Mouse (Mus musculus): ENCODE results near the gene Msl3l2. TPM values are rescaled to one million over a fixed set of nuclear protein-coding genes. Genes with fewer than 3 reads are reported as not detected.

The Msl3l2 gene
- 3.8 and 4.1 TPM in 2 replicates for polyA plus RNA-seq (2015; fragmentation: Nextera tagmentation; extraction: Ambion mirVana)

DNA sequence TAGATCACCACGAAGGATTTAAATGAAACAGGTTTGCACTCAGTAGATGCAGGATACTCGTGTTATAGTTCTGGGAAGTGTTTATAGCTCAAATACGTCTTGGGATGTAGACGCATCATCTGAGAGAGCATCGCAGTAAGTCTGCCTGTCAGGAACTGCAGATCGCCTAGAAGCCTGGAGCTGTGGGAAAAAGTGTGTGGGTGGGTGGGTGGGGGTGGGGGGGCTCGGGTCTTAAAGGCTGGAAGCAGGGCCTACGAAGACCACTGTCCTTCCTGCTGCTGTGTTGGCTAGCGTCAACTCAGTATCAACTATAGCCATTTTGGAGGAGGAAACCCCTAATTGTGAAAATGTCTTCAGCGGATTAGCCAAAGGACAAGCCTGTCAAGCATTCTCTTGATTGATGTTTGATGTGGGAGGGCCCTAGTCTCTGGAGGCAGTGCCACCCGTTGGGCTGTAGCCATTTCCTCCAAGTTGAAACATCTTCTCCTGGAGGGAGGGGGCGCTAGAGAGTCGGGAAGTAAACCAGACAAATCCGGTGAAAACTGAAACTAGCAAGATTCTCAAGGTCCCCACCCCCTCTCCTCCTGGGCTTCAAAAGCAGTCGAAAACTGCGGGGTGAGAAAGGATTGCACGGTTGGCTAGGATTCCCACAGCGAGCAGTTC lies at the start of gene Msl3l2:
Gene Msl3l2 (plus strand): TSS at position 585 of the 663 bp plus-strand sequence.
- Histone ChIP-seq H3K27me3 (replicated peaks) (no peaks in the 10 kb centered on the region), H3K27ac (no peak within 1 kb of the TSS)

GRCm38 (mm10) chr10:56058979-56059422 lies 47.7 kb upstream of the Msl3l2 start:
- no peak overlapping the region for H3K27ac ChIP-seq
- no peak overlapping the region for H3K4me2 ChIP-seq (replicated peaks)
- no peak overlapping the region for H3K4me3 ChIP-seq (replicated peaks)
- 80% methylated on average over 3 of the region's 3 CpGs for WGBS
- no peaks in the 10 kb centered on the region for H3K27me3 ChIP-seq (replicated peaks)
- H3K36me3 ChIP-seq, result no peaks in the 10 kb centered on the region
- no peaks in the 10 kb centered on the region for H3K9me3 ChIP-seq
- ATAC-seq, result no peak
- H3K9ac ChIP-seq, result no peak overlapping the region
- H3K4me1 ChIP-seq (replicated peaks), result no peaks in the 10 kb centered on the region

More for the DNA sequence above, at the start of gene Msl3l2:
- Histone ChIP-seq H3K9ac (no peak within 1 kb of the TSS), H3K9me3 (no peaks in the 10 kb centered on the region), H3K4me1 (replicated peaks) (no peaks in the 10 kb centered on the region), H3K4me2 (replicated peaks) (peak within 1 kb of the TSS; percentile 45), H3K36me3 (no peaks in the 10 kb centered on the region), H3K4me3 (replicated peaks) (peak within 1 kb of the TSS; percentile 25)
- WGBS, result 26% methylated on average over 18 of the region's 18 CpGs
- ATAC-seq, result peak; percentile 91

DNA sequence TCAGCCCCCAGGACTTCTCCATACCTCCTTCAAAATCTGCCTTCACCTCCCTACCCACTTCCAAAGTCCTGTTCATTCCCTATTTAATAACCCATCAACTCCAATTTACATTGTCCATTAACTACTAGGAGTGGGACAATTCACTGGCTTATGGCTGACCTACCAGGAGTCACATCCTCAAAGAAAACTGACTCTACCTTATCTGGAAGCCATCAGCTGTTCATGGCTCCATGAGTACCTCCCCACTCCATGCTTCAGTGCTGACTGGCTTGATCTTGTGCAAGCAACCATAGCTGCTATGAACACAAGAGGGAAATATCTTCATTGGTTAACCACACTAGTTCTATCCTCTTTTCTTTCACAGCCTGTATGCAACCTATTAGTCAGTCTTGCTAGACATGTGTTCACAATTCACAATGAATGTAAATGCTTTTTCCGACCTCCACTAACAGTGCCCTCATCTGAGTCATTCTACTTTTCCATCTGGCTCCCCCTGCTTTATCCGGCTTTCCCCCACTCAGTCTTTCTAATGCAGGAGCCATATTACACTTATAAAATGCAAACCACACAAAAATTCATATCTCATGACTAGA lies 45.4 kb upstream of the Msl3l2 start:
- WGBS, result 92% methylated on average over 2 of the region's 2 CpGs
- Histone ChIP-seq H3K27ac (no peak overlapping the region), H3K4me2 (replicated peaks) (no peak overlapping the region), H3K4me1 (replicated peaks) (no peaks in the 10 kb centered on the region), H3K9me3 (no peaks in the 10 kb centered on the region), H3K4me3 (replicated peaks) (no peak overlapping the region), H3K27me3 (replicated peaks) (no peaks in the 10 kb centered on the region), H3K36me3 (no peaks in the 10 kb centered on the region), H3K9ac (no peak overlapping the region)
- no peak for ATAC-seq

DNA sequence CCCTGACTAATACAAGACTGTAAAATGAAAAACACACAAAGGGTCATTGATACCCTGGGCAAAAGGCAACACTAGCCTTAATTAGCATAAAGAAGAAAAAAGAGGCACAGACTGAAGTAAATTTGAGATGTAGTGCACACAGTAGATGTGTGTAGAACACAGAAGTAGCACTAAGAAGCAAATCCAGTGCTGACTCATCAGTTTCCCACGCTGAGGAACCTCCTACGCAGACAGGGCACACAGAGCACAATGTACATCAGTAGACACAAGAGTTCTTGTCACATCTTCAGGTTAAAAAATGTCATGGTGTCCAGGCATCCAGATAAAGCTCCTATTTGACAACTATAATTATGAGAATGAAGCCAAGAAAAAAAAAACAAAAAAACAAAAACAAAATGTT lies 44.0 kb upstream of the Msl3l2 start:
- H3K9me3 ChIP-seq, result no peaks in the 10 kb centered on the region
- H3K27ac ChIP-seq, result no peak overlapping the region
- no peak overlapping the region for H3K4me2 ChIP-seq (replicated peaks)
- no peak for ATAC-seq
- no peaks in the 10 kb centered on the region for H3K27me3 ChIP-seq (replicated peaks)
- H3K9ac ChIP-seq, result no peak overlapping the region
- no peaks in the 10 kb centered on the region for H3K4me1 ChIP-seq (replicated peaks)
- no peaks in the 10 kb centered on the region for H3K36me3 ChIP-seq
- no peak overlapping the region for H3K4me3 ChIP-seq (replicated peaks)
- 85% methylated on average over 2 of the region's 2 CpGs for WGBS

DNA sequence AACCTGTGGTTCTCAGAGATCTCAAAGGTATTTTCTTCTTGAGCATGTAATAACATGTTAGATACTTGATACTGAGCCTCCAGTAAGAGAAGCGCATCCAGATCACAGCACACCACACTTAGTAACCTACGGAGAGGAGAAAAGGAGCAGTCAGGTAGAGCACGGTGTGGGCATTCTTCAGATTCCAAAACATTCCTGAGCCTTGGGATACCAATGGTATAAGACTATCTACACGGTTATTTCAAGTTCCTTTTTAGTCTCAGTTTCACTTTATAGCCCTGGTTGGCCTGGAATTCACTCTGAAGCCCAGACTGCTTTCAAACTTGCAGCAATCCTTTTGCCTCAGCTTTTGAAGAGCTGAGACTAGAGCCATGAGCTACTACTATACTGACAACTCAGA lies 17.0 kb upstream of the Msl3l2 start:
- no peak overlapping the region for H3K27ac ChIP-seq
- H3K9ac ChIP-seq, result no peak overlapping the region
- H3K27me3 ChIP-seq (replicated peaks), result no peaks in the 10 kb centered on the region
- no peaks in the 10 kb centered on the region for H3K36me3 ChIP-seq
- H3K4me3 ChIP-seq (replicated peaks), result no peak overlapping the region
- H3K9me3 ChIP-seq, result no peaks in the 10 kb centered on the region
- no peaks in the 10 kb centered on the region for H3K4me1 ChIP-seq (replicated peaks)
- WGBS, result 81% methylated on average over 4 of the region's 4 CpGs
- ATAC-seq, result no peak
- H3K4me2 ChIP-seq (replicated peaks), result no peak overlapping the region

DNA sequence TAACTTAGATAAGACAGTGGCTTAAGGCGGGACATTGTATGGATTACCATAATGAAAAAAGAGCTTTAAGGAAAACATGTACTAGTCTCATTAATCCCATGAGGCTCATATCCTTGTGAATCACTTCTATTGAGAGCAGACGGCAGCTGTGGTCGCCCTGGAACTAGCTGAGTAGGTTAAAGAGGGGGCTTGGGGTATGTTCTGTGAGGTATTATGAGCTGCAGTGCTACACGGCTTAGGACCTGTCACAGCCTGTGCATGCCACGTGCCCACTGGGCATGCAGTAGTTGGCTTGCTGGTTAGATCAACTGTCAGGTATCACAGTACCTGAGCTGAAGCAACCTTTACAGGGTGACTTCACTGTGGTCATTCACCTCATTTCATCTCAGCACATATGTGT lies 12.1 kb upstream of the Msl3l2 start:
- no peaks in the 10 kb centered on the region for H3K27me3 ChIP-seq (replicated peaks)
- WGBS, result 86% methylated on average over 5 of the region's 5 CpGs
- H3K9me3 ChIP-seq, result no peaks in the 10 kb centered on the region
- no peak overlapping the region for H3K4me3 ChIP-seq (replicated peaks)
- no peaks in the 10 kb centered on the region for H3K4me1 ChIP-seq (replicated peaks)
- H3K36me3 ChIP-seq, result no peaks in the 10 kb centered on the region
- ATAC-seq, result no peak
- no peak overlapping the region for H3K27ac ChIP-seq
- no peak overlapping the region for H3K9ac ChIP-seq
- no peak overlapping the region for H3K4me2 ChIP-seq (replicated peaks)

- Histone ChIP-seq H3K27ac (no peak overlapping the region), H3K36me3 (no peaks in the 10 kb centered on the region), H3K9me3 (no peaks in the 10 kb centered on the region), H3K4me3 (replicated peaks) (no peak overlapping the region), H3K9ac (no peak overlapping the region), H3K4me1 (replicated peaks) (no peaks in the 10 kb centered on the region), H3K27me3 (replicated peaks) (no peaks in the 10 kb centered on the region), H3K4me2 (replicated peaks) (no peak overlapping the region)
- no peak for ATAC-seq
Observed at GRCm38 (mm10) chr10:56096757-56097156, 10.0 kb upstream of the Msl3l2 start.

DNA sequence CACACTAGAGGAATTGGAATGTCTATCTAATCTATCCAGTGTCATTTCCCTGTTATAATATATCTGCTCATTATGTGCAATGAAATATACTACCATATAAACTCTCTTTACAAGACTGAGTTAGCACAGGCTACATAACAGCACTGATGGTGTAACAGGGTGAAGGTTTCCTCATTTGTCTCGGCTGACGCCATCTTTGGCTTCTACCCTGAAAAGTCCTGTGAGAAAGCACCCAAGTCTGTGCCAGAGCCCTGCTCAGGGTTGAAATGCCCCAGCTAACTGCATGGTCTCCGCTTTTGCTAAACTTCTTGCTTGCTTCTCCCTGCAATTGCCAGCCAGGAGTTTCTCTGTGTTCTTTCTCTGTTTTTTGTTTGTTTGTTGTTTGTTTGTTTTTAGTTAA lies 7.6 kb upstream of the Msl3l2 start:
- H3K4me2 ChIP-seq (replicated peaks), result no peak overlapping the region
- no peaks in the 10 kb centered on the region for H3K4me1 ChIP-seq (replicated peaks)
- no peak overlapping the region for H3K9ac ChIP-seq
- H3K36me3 ChIP-seq, result no peaks in the 10 kb centered on the region
- no peak overlapping the region for H3K27ac ChIP-seq
- 79% methylated on average over 3 of the region's 3 CpGs for WGBS
- no peaks in the 10 kb centered on the region for H3K27me3 ChIP-seq (replicated peaks)
- ATAC-seq, result no peak
- no peaks in the 10 kb centered on the region for H3K9me3 ChIP-seq
- no peak overlapping the region for H3K4me3 ChIP-seq (replicated peaks)

GRCm38 (mm10) chr10:56099641-56100310 lies 6.9 kb upstream of the Msl3l2 start:
- Histone ChIP-seq H3K36me3 (no peaks in the 10 kb centered on the region), H3K27ac (no peak overlapping the region), H3K4me1 (replicated peaks) (no peaks in the 10 kb centered on the region), H3K27me3 (replicated peaks) (no peaks in the 10 kb centered on the region), H3K9ac (no peak overlapping the region), H3K4me3 (replicated peaks) (no peak overlapping the region), H3K4me2 (replicated peaks) (no peak overlapping the region), H3K9me3 (no peaks in the 10 kb centered on the region)
- ATAC-seq, result no peak
- WGBS, result 85% methylated on average over 3 of the region's 3 CpGs

DNA sequence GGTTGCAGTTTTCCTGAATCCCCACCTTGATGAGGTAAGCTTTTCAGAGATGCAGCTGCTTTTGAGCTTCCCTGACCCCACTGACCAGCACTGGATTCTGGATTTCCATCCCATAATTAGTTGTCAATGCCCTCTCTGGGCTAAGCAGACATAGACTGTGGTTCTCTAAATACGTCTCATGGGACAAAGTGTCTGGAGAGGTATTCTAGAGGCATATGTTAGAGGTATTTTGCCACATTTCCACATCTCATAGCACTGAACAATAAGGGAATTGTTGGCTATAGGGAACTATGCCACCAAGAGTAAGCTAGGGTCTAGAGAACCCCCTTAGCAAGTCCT lies 248 bp downstream of the Msl3l2 start:
- Histone ChIP-seq H3K27me3 (replicated peaks) (no peaks in the 10 kb centered on the region), H3K4me3 (replicated peaks) (peak overlapping the region; percentile 25), H3K27ac (no peak overlapping the region), H3K9ac (no peak overlapping the region), H3K36me3 (no peaks in the 10 kb centered on the region), H3K4me1 (replicated peaks) (no peaks in the 10 kb centered on the region), H3K9me3 (no peaks in the 10 kb centered on the region), H3K4me2 (replicated peaks) (peak overlapping the region; percentile 45)
- 53% methylated on average over 1 of the region's 1 CpGs for WGBS
- peak; percentile 72; the same call in 1 of the 2 replicates for ATAC-seq

DNA sequence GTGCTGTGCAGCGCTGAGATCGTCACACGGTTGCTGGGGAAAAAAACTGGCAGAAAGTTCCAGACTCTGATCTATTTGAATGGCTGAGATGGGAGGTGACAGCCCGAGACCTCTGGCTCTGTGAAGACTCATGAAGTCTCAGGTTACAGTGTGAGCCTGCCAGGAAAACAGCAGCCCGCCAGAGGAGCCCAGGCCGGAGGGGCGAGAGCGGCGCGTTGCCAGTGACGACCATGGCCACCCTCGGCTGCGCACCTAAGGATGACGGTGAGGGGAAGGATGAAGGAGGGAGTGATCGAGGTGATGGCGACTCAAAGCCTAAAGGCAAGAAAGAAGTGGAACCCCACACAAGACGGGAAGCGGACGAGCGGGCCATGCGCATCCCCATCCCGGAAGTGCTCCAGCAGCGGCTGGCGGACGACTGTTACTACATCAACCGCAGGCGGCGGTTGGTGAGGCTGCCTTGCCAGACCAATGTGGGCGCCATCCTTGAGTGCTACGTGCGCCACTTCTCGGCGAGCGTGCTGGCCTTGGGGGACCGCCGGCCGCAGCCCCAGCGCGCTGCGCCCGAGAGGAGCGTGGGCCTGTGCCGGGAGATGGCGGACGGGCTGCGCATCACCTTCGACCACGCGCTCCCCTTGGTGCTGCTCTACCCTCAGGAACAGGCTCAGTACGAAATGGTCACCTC lies 8.4 kb downstream of the Msl3l2 start:
- 0 out of 2 replicates have a peak, but pooled peaks cover 7% of the 10 kb centered on the region for H3K4me1 ChIP-seq (replicated peaks)
- peak overlapping the region; percentile 89 for H3K4me2 ChIP-seq (replicated peaks)
- no peaks in the 10 kb centered on the region for H3K36me3 ChIP-seq
- H3K27me3 ChIP-seq (replicated peaks), result no peaks in the 10 kb centered on the region
- no peaks in the 10 kb centered on the region for H3K9me3 ChIP-seq
- H3K4me3 ChIP-seq (replicated peaks), result peak overlapping the region; percentile 63
- H3K27ac ChIP-seq, result peak overlapping the region; percentile 38; the same call in 1 of the 2 replicates
- WGBS, result under 1% methylated on average over 50 of the region's 50 CpGs
- peak; percentile 93 for ATAC-seq
- H3K9ac ChIP-seq, result peak overlapping the region; percentile 64

DNA sequence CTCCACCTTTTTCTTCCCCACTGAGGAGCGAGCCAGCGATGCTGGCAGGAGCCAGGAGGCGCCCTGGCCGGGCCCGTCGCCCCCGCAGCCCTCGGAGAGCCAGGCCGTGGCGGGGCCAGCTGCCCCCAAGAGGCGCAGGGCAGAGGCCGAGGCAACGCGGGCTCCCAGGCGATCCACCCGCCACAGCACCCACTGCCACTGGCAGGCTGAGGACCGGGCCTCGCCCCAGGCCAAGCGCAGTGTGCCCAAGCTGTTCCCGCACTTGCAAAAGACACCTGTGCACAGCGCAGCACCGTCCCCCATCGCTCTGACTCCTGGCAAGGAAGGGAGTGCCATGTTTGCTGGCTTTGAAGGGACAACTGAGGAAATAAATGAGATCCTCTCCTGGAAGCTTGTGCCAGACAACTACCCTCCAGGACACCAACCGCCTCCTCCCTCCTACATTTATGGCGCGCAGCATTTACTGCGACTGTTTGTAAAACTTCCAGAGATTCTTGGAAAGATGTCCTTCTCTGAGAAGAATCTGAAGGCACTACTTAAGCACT lies 9.0 kb downstream of the Msl3l2 start:
- 0 out of 2 replicates have a peak, but pooled peaks cover 7% of the 10 kb centered on the region for H3K4me1 ChIP-seq (replicated peaks)
- no peaks in the 10 kb centered on the region for H3K9me3 ChIP-seq
- ATAC-seq, result peak; percentile 79
- peak overlapping the region; percentile 89 for H3K4me2 ChIP-seq (replicated peaks)
- peak overlapping the region; percentile 64 for H3K9ac ChIP-seq
- H3K27me3 ChIP-seq (replicated peaks), result no peaks in the 10 kb centered on the region
- peak overlapping the region; percentile 63 for H3K4me3 ChIP-seq (replicated peaks)
- no peaks in the 10 kb centered on the region for H3K36me3 ChIP-seq
- WGBS, result 19% methylated on average over 25 of the region's 27 CpGs
- peak overlapping the region; percentile 38; the same call in 1 of the 2 replicates for H3K27ac ChIP-seq
